Mouse (Mus musculus) spleen, adult 2 months (tissue): ENCODE data around the gene Arel1.

Source experiments
- CTCF ChIP-seq: fragments of 200-500 bp; IDR thresholded peaks from 2 replicates; pipeline ENCODE4 v1.5.1; 2011; ENCODE audit warnings: mild to moderate bottlenecking, inconsistent platforms; ENCODE audit not compliant: insufficient read depth, insufficient read length, insufficient replicate concordance; ENCODE audit errors: extremely low read depth
- POLR2A ChIP-seq: fragments of 200-500 bp; IDR thresholded peaks from 2 replicates; pipeline ENCODE4 v1.6.1; 2011; ENCODE audit warnings: low read depth, low read length, inconsistent platforms

- TF ChIP-seq POLR2A (no peak), CTCF (no peak)
Measured at GRCm38 (mm10) chr12:84952351-84952750, 18.3 kb downstream of the Arel1 start.
